Mouse (Mus musculus) CD4-positive naive resting alpha-beta T cell, adult 76 days (primary cell): ENCODE measurements around the gene Msrb2. TPM values are rescaled to one million over a fixed set of nuclear protein-coding genes. Genes with fewer than 3 reads are reported as not detected.

Experiments used
- total RNA-seq: library from RNA; stranded (reverse); gene quantifications from one replicate; pipeline ENCODE4 v1.2.4, GENCODE M21; 2023

The Msrb2 gene
- total RNA-seq: 5.2 TPM

DNA sequence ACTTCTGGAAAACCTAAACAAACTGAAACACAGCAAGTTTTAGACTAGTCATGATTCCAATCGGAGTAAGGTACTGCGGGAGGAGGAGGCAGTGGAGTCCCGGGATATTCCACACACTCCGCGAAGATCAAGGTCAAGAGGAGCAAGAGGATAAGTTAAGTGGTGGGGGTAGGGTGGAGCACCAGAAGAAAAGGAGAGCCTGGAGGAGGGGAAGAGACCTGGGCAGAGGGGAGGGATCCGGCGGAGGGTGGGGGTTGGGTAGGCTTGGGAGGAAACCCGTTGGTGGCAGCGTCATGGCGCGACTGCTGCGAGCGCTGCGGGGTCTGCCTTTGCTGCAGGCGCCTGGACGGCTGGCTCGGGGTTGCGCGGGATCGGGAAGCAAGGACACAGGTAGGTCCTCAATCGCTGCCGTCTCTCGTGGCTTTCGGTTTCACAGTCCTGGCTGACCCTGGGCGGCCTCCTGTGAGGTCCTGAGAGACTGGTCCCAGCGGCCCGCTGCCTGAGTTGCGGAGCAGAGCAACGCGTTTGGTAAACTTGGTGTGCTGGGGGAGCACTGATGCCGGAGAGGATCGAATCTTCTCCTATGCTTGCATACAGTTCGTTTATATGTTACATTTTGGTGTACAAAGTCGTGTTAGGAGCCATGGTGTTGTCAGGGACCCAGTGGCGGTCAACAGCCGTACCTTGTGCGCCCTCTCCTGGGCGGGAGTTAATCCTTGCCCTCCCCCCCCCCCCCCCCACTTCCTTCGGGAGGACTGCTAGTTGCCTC, at the start of gene Msrb2:
Gene Msrb2, plus strand, starts transcription at position 51 of the 769 bp plus-strand sequence.

Other genes starting within 250 kb of the Msrb2 start
- 0.26 TPM for gene Armc3, start 172.1 kb upstream of the Msrb2 start, total RNA-seq
- not detected for gene Ptf1a, start 74.2 kb downstream of the Msrb2 start, total RNA-seq
- gene 4921504E06Rik, start 182.5 kb downstream of the Msrb2 start, total RNA-seq: not detected